Mouse (Mus musculus): Measurements from ENCODE around the gene Tnni3. TPM values are rescaled to one million over a fixed set of nuclear protein-coding genes. Genes with fewer than 3 reads are reported as not detected.

Gene Tnni3
- polyA plus RNA-seq, 1 experiment from 2014 or later, result 1.8 TPM

GRCm38 (mm10) chr7:4503858-4504257, 20.2 kb downstream of the Tnni3 start:
- WGBS (ENCODE audit: insufficient replicate concordance), result 52% methylated on average over 5 of the region's 5 CpGs
- no peak overlapping the region for H3K4me2 ChIP-seq
- ATAC-seq, result no peak
- H3K27ac ChIP-seq, result peak overlapping the region; percentile 78
- no peak overlapping the region for H3K4me3 ChIP-seq
- H3K27me3 ChIP-seq (replicated peaks), result no peaks in the 10 kb centered on the region
- H3K9ac ChIP-seq, result no peak overlapping the region
- H3K4me1 ChIP-seq, result peaks cover 76% of the 10 kb centered on the region
- H3K9me3 ChIP-seq (replicated peaks), result no peaks in the 10 kb centered on the region
- H3K36me3 ChIP-seq, result peaks cover 8% of the 10 kb centered on the region; the same call in 1 of the 2 replicates

GRCm38 (mm10) chr7:4503100-4503499, 20.9 kb downstream of the Tnni3 start:
- Histone ChIP-seq H3K9ac (no peak overlapping the region), H3K27ac (peak overlapping the region; percentile 91), H3K9me3 (replicated peaks) (no peaks in the 10 kb centered on the region), H3K36me3 (peaks cover 11% of the 10 kb centered on the region), H3K4me1 (peaks cover 76% of the 10 kb centered on the region), H3K27me3 (replicated peaks) (no peaks in the 10 kb centered on the region), H3K4me3 (no peak overlapping the region), H3K4me2 (peak overlapping the region; percentile 77)
- 63% methylated on average over 4 of the region's 4 CpGs for WGBS (ENCODE audit: insufficient replicate concordance)
- ATAC-seq, result no peak

- peak; percentile 4; the same call in 1 of the 2 replicates for ATAC-seq
Observed at GRCm38 (mm10) chr7:4502421-4503090, 21.5 kb downstream of the Tnni3 start.

GRCm38 (mm10) chr7:4501558-4502397, 22.3 kb downstream of the Tnni3 start, which contains the start of gene Ppp1r12c:
TSS of gene Ppp1r12c (minus strand) at chr7:4501680.
- Histone ChIP-seq H3K4me2 (peak within 1 kb of the TSS; percentile 77), H3K9me3 (replicated peaks) (no peaks in the 10 kb centered on the region), H3K4me1 (peaks cover 73% of the 10 kb centered on the region), H3K27ac (peak within 1 kb of the TSS; percentile 91), H3K4me3 (peak within 1 kb of the TSS; percentile 93), H3K36me3 (peaks cover 24% of the 10 kb centered on the region), H3K27me3 (replicated peaks) (no peaks in the 10 kb centered on the region), H3K9ac (peak within 1 kb of the TSS; percentile 95)
- ATAC-seq, result peak; percentile 89
- under 1% methylated on average over 62 of the region's 62 CpGs for WGBS (ENCODE audit: insufficient replicate concordance)

More at GRCm38 (mm10) chr7:4502421-4503090, 21.5 kb downstream of the Tnni3 start:
- 6% methylated on average over 14 of the region's 14 CpGs for whole genome bisulfite sequencing (ENCODE audit: insufficient replicate concordance)
- Histone ChIP-seq H3K4me3 (peak overlapping the region; percentile 93), H3K36me3 (peaks cover 16% of the 10 kb centered on the region), H3K27ac (peak overlapping the region; percentile 91), H3K9ac (peak overlapping the region; percentile 95), H3K4me1 (peaks cover 74% of the 10 kb centered on the region), H3K27me3 (replicated peaks) (no peaks in the 10 kb centered on the region), H3K9me3 (replicated peaks) (no peaks in the 10 kb centered on the region), H3K4me2 (peak overlapping the region; percentile 77)

GRCm38 (mm10) chr7:4500892-4501471, 23.0 kb downstream of the Tnni3 start:
- peaks cover 32% of the 10 kb centered on the region for H3K36me3 ChIP-seq
- H3K9ac ChIP-seq, result peak overlapping the region; percentile 95
- 0% methylated on average over 49 of the region's 52 CpGs for WGBS (ENCODE audit: insufficient replicate concordance)
- peak overlapping the region; percentile 93 for H3K4me3 ChIP-seq
- peaks cover 70% of the 10 kb centered on the region for H3K4me1 ChIP-seq
- no peaks in the 10 kb centered on the region for H3K9me3 ChIP-seq (replicated peaks)
- H3K27ac ChIP-seq, result peak overlapping the region; percentile 91
- peak; percentile 65 for ATAC-seq
- H3K4me2 ChIP-seq, result peak overlapping the region; percentile 77
- no peaks in the 10 kb centered on the region for H3K27me3 ChIP-seq (replicated peaks)

GRCm38 (mm10) chr7:4499034-4499433, 25.0 kb downstream of the Tnni3 start:
- H3K4me1 ChIP-seq, result peaks cover 69% of the 10 kb centered on the region

GRCm38 (mm10) chr7:4498251-4498650, 25.8 kb downstream of the Tnni3 start:
- no peak for ATAC-seq
- peaks cover 59% of the 10 kb centered on the region for H3K36me3 ChIP-seq
- H3K9me3 ChIP-seq (replicated peaks), result no peaks in the 10 kb centered on the region
- H3K4me1 ChIP-seq, result peaks cover 72% of the 10 kb centered on the region
- no peak overlapping the region for H3K4me3 ChIP-seq
- WGBS (ENCODE audit: insufficient replicate concordance), result 54% methylated on average over 9 of the region's 9 CpGs
- H3K27ac ChIP-seq, result no peak overlapping the region
- peak overlapping the region; percentile 77 for H3K4me2 ChIP-seq
- H3K27me3 ChIP-seq (replicated peaks), result no peaks in the 10 kb centered on the region
- peak overlapping the region; percentile 95; the same call in 1 of the 2 replicates for H3K9ac ChIP-seq

More at GRCm38 (mm10) chr7:4499034-4499433, 25.0 kb downstream of the Tnni3 start:
- H3K36me3 ChIP-seq, result peaks cover 51% of the 10 kb centered on the region
- 87% methylated on average over 4 of the region's 4 CpGs for WGBS (ENCODE audit: insufficient replicate concordance)
- no peaks in the 10 kb centered on the region for H3K9me3 ChIP-seq (replicated peaks)
- peak overlapping the region; percentile 95 for H3K9ac ChIP-seq
- no peaks in the 10 kb centered on the region for H3K27me3 ChIP-seq (replicated peaks)
- no peak overlapping the region for H3K4me3 ChIP-seq
- peak overlapping the region; percentile 77 for H3K4me2 ChIP-seq
- no peak overlapping the region for H3K27ac ChIP-seq
- ATAC-seq, result no peak

GRCm38 (mm10) chr7:4497271-4497903, 26.6 kb downstream of the Tnni3 start:
- Histone ChIP-seq H3K9ac (no peak overlapping the region), H3K4me1 (peaks cover 72% of the 10 kb centered on the region), H3K4me2 (no peak overlapping the region), H3K36me3 (peaks cover 68% of the 10 kb centered on the region), H3K27ac (no peak overlapping the region), H3K9me3 (replicated peaks) (no peaks in the 10 kb centered on the region), H3K4me3 (no peak overlapping the region), H3K27me3 (replicated peaks) (no peaks in the 10 kb centered on the region)
- no peak for ATAC-seq
- WGBS (ENCODE audit: insufficient replicate concordance), result 86% methylated on average over 9 of the region's 9 CpGs

- no peaks in the 10 kb centered on the region for H3K27me3 ChIP-seq (replicated peaks)
- H3K4me1 ChIP-seq, result peaks cover 80% of the 10 kb centered on the region
- H3K36me3 ChIP-seq, result peaks cover 77% of the 10 kb centered on the region
- no peak overlapping the region for H3K4me2 ChIP-seq
- no peak overlapping the region for H3K9ac ChIP-seq
- H3K27ac ChIP-seq, result no peak overlapping the region
- H3K9me3 ChIP-seq (replicated peaks), result no peaks in the 10 kb centered on the region
- H3K4me3 ChIP-seq, result no peak overlapping the region
- ATAC-seq, result no peak
- WGBS (ENCODE audit: insufficient replicate concordance), result 86% methylated on average over 3 of the region's 3 CpGs
Observed at GRCm38 (mm10) chr7:4496468-4496867, 27.6 kb downstream of the Tnni3 start.

GRCm38 (mm10) chr7:4493991-4494390, 30.0 kb downstream of the Tnni3 start:
- Histone ChIP-seq H3K27ac (0 out of 2 replicates have a peak overlapping the region, but pooled peaks have one; percentile 17), H3K4me1 (peaks cover 76% of the 10 kb centered on the region), H3K27me3 (replicated peaks) (no peaks in the 10 kb centered on the region), H3K4me2 (0 out of 2 replicates have a peak overlapping the region, but pooled peaks have one; percentile 2), H3K4me3 (no peak overlapping the region), H3K9ac (peak overlapping the region; percentile 12; the same call in 1 of the 2 replicates), H3K36me3 (peaks cover 91% of the 10 kb centered on the region), H3K9me3 (replicated peaks) (no peaks in the 10 kb centered on the region)
- ATAC-seq, result peak; percentile 63
- WGBS (ENCODE audit: insufficient replicate concordance), result 19% methylated on average over 1 of the region's 1 CpGs
